8 mouse cellular contexts compared by ENCODE assay signal in the genomic region with DNA sequence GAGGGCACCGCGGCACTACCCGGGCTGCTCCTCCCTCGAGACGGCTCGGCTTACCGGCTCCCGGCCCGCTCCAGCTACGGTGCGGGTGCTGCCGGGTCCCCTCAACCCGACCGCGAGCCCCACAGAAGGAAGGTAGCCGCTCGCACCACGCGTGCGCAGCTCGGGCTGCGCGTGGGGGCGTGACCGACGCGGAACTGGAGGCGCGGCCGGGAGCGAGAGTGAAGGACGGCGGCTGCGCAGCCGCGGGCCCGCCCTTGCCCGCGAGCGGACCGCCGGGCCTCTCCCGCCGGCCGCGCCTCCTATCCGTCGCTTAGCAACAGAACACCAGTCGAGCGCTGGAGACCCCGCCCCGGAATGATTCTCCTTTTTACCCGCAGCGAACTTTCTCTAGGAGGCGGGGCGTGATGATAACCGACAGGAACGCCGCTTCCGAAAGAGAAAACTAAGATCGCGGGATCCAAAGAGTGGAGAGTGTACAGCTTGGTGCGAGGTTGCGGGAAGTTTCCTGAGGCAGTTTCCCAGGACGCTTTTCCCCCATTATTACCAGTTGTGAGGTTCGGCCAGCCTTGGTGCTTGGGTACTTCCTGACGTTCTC. TPM values are rescaled to one million over a fixed set of nuclear protein-coding genes. Genes with fewer than 3 reads are reported as not detected.
A peak's percentile ranks its signal among the peaks of the same experiment; 100 is the strongest.
DNase-seq lines count a peak whose midpoint lies in the region; ATAC-seq and TF ChIP-seq lines count a peak whose summit lies in the region.

A gene (minus strand): TSS at position 144 of the 595 bp plus-strand sequence.

- no peaks in the 10 kb centered on the region for H3K9me3 ChIP-seq in CH12.LX (replicated peaks; ENCODE audit: low read length)
- H3K9me3 ChIP-seq in forebrain, embryonic 12.5 days = no peaks in the 10 kb centered on the region
- H3K9me3 ChIP-seq in liver, postnatal 0 days (ENCODE audit: low read length) = no peaks in the 10 kb centered on the region
- no peaks in the 10 kb centered on the region for H3K9me3 ChIP-seq in neural tube, embryonic 14.5 days (ENCODE audit: control insufficient read depth, low read length)

- peaks cover 5 to 7% of the 10 kb centered on the region in 2 experiments for H3K4me1 ChIP-seq in CH12.LX (ENCODE audit: control insufficient read depth in 1 of 2, insufficient read depth in 2 of 2)
- peaks cover 9% of the 10 kb centered on the region for H3K4me1 ChIP-seq in forebrain, embryonic 12.5 days
- peaks cover 14% of the 10 kb centered on the region; the same call in 1 of the 2 replicates for H3K4me1 ChIP-seq in liver, postnatal 0 days (ENCODE audit: insufficient read depth)
- H3K4me1 ChIP-seq in neural tube, embryonic 14.5 days (ENCODE audit: control insufficient read depth, insufficient read depth, low read length) = no peaks in the 10 kb centered on the region

- TF ChIP-seq CTCF in CH12.LX (conservative IDR thresholded peaks at IDR 0.05 in 1 of 2, IDR thresholded peaks at IDR 0.05 in 1 of 2; ENCODE audit: low read depth in 2 of 2, low read length in 2 of 2) = no peak
- no peak for TF ChIP-seq CTCF in liver, postnatal 0 days (IDR thresholded peaks at IDR 0.05; ENCODE audit: low read depth)

- H3K79me2 ChIP-seq in CH12.LX (replicated peaks; ENCODE audit: control insufficient read depth, extremely low read depth, insufficient read depth, poor library complexity, severe bottlenecking) = peaks cover 37% of the 10 kb centered on the region

- TF ChIP-seq EP300 in CH12.LX (IDR thresholded peaks at IDR 0.05; ENCODE audit: low read length) = no peak
- no peak for TF ChIP-seq EP300 in liver, postnatal 0 days (IDR thresholded peaks at IDR 0.05; ENCODE audit: low read depth)

- in situ Hi-C loops in CH12.LX (cut with MboI; ENCODE audit: low pct_ligation_motif_present, low pct_unique_long_range_greater_than_20kb, low sequenced_read_pairs) = no loop called here

- peak; percentile 98 for ATAC-seq in forebrain, embryonic 12.5 days (ENCODE audit: low FRiP score)
- ATAC-seq in liver, postnatal 0 days = peak; percentile 98
- ATAC-seq in neural tube, embryonic 14.5 days (ENCODE audit: low read depth) = peak; percentile 98

- WGBS in forebrain, embryonic 12.5 days = under 1% methylated on average over 67 of the region's 67 CpGs
- WGBS in large intestine, adult 2 months = under 1% methylated on average over 67 of the region's 67 CpGs
- WGBS in liver, postnatal 0 days (ENCODE audit: insufficient replicate concordance) = under 1% methylated on average over 65 of the region's 67 CpGs
- under 1% methylated on average over 60 of the region's 67 CpGs for WGBS in neural tube, embryonic 14.5 days

- peak within 1 kb of the TSS; percentile 57 for H3K4me2 ChIP-seq in CH12.LX (ENCODE audit: insufficient read depth, low read depth, poor library complexity, severe bottlenecking)
- peak within 1 kb of the TSS; percentile 99 for H3K4me2 ChIP-seq in forebrain, embryonic 12.5 days
- H3K4me2 ChIP-seq in liver, postnatal 0 days (ENCODE audit: low read depth, low read length) = peak within 1 kb of the TSS; percentile 91
- H3K4me2 ChIP-seq in neural tube, embryonic 14.5 days (ENCODE audit: low read depth, low read length) = peak within 1 kb of the TSS; percentile 96

- H3K36me3 ChIP-seq in CH12.LX (replicated peaks in 1 of 2; ENCODE audit: control insufficient read depth in 1 of 2, insufficient read depth in 1 of 2, low read length in 1 of 2) = peaks cover 0 to 1% of the 10 kb centered on the region in 2 experiments
- H3K36me3 ChIP-seq in forebrain, embryonic 12.5 days (replicated peaks) = no peaks in the 10 kb centered on the region
- no peaks in the 10 kb centered on the region for H3K36me3 ChIP-seq in liver, postnatal 0 days (replicated peaks; ENCODE audit: insufficient read depth, low read length)
- no peaks in the 10 kb centered on the region for H3K36me3 ChIP-seq in neural tube, embryonic 14.5 days (ENCODE audit: control insufficient read depth, insufficient read depth, low read length)

- no peak for TF ChIP-seq RAD21 in CH12.LX (IDR thresholded peaks at IDR 0.05; ENCODE audit: low read depth, low read length)

- intact Hi-C loops in heart, postnatal 10 days (cut with DNase I) = loop anchor here (5.0 kb wide), 1 partner anchor 54 kb away; no protein-coding TSS in a partner anchor

- H3K9ac ChIP-seq in CH12.LX (ENCODE audit: insufficient read depth, low read depth) = peak within 1 kb of the TSS; percentile 67
- H3K9ac ChIP-seq in forebrain, embryonic 12.5 days = peak within 1 kb of the TSS; percentile 80
- peak within 1 kb of the TSS; percentile 80 for H3K9ac ChIP-seq in liver, postnatal 0 days (replicated peaks)
- H3K9ac ChIP-seq in neural tube, embryonic 14.5 days (replicated peaks; ENCODE audit: low read depth, low read length) = peak within 1 kb of the TSS; percentile 48

- H3K4me3 ChIP-seq in CH12.LX (replicated peaks in 1 of 3; ENCODE audit: low read depth in 2 of 3, low read length in 2 of 3, poor library complexity in 1 of 3) = peak within 1 kb of the TSS; percentile 79 to 91 (median 87)
- H3K4me3 ChIP-seq in forebrain, embryonic 12.5 days (replicated peaks) = peak within 1 kb of the TSS; percentile 72
- peak within 1 kb of the TSS; percentile 62 for H3K4me3 ChIP-seq in liver, postnatal 0 days (ENCODE audit: low read depth, low read length)
- peak within 1 kb of the TSS; percentile 68 for H3K4me3 ChIP-seq in neural tube, embryonic 14.5 days (ENCODE audit: low read depth, low read length)

- peaks cover 3% of the 10 kb centered on the region for H3K27me3 ChIP-seq in CH12.LX (replicated peaks)
- peaks cover 17% of the 10 kb centered on the region for H3K27me3 ChIP-seq in forebrain, embryonic 12.5 days
- no peaks in the 10 kb centered on the region for H3K27me3 ChIP-seq in liver, postnatal 0 days (ENCODE audit: insufficient read depth, low read length)
- H3K27me3 ChIP-seq in neural tube, embryonic 14.5 days (ENCODE audit: control insufficient read depth, insufficient read depth, low read length) = 0 out of 2 replicates have a peak, but pooled peaks cover 3% of the 10 kb centered on the region

- dilution Hi-C loops in CH12.LX (cut with MboI; ENCODE audit: extremely low pct_ligation_motif_present, extremely low pct_unique_long_range_greater_than_20kb, low sequenced_read_pairs) = no loop called here

- peak; percentile 96 for DNase-seq in CH12.LX (ENCODE audit: extremely low read depth)
- DNase-seq in c-Kit-positive CD71-positive TER-119-negative erythroid progenitor cells, embryonic 14.5 days (ENCODE audit: low read depth) = peak; percentile 96
- peak; percentile 92 for DNase-seq in heart, postnatal 10 days
- peak; percentile 88 for DNase-seq in large intestine, adult 2 months (ENCODE audit: low read depth, low spot score)
- DNase-seq in liver, postnatal 0 days = peak; percentile 97
- peak; percentile 91 for DNase-seq in testis, postnatal 10 days (ENCODE audit: low spot score)

- TF ChIP-seq POLR2A in CH12.LX (IDR thresholded peaks at IDR 0.05; ENCODE audit: low read depth, low read length) = peak; percentile 72

- peak within 1 kb of the TSS; percentile 30 for H3K27ac ChIP-seq in CH12.LX (ENCODE audit: insufficient read depth, low read depth)
- no peak within 1 kb of the TSS for H3K27ac ChIP-seq in forebrain, embryonic 12.5 days
- H3K27ac ChIP-seq in liver, postnatal 0 days (ENCODE audit: low read depth) = peak within 1 kb of the TSS; percentile 77
- no peak within 1 kb of the TSS for H3K27ac ChIP-seq in neural tube, embryonic 14.5 days (ENCODE audit: low read depth, low read length)

TF ChIP-seq in CH12.LX, 34 proteins besides CTCF, POLR2A, EP300 and RAD21:
- no peak for TF ChIP-seq KAT2A (IDR thresholded peaks at IDR 0.05; ENCODE audit: insufficient replicate concordance, low read length)
- TF ChIP-seq TCF12 (IDR thresholded peaks at IDR 0.05; ENCODE audit: low read depth, low read length) = peak; percentile 28; the same call in 1 of the 2 replicates
- TF ChIP-seq MXI1 (IDR thresholded peaks at IDR 0.05; ENCODE audit: low read depth, low read length) = peak; percentile 89
- TF ChIP-seq SMC3 (IDR thresholded peaks at IDR 0.05; ENCODE audit: low read depth, low read length) = no peak
- no peak for TF ChIP-seq E2F4 (IDR thresholded peaks at IDR 0.05; ENCODE audit: insufficient replicate concordance, low read depth, low read length)
- TF ChIP-seq JUND (conservative IDR thresholded peaks at IDR 0.05; ENCODE audit: low read depth, low read length) = no peak
- TF ChIP-seq ELF1 (IDR thresholded peaks at IDR 0.05; ENCODE audit: low read depth, low read length) = peak; percentile 90
- peak; percentile 50; the same call in 1 of the 2 replicates for TF ChIP-seq UBTF (IDR thresholded peaks at IDR 0.05; ENCODE audit: low read depth, low read length)
- TF ChIP-seq ZMIZ1 (IDR thresholded peaks at IDR 0.05; ENCODE audit: low read depth, low read length) = no peak
- TF ChIP-seq NELFE (IDR thresholded peaks at IDR 0.05; ENCODE audit: low read depth, low read length) = peak; percentile 67; the same call in 1 of the 2 replicates
- no peak for TF ChIP-seq PAX5 (IDR thresholded peaks at IDR 0.05; ENCODE audit: low read length)
- peak; percentile 99 for TF ChIP-seq NRF1 (IDR thresholded peaks at IDR 0.05; ENCODE audit: low read depth, low read length)
- peak; percentile 42 for TF ChIP-seq IRF4 (IDR thresholded peaks at IDR 0.05; ENCODE audit: low read depth, low read length)
- no peak for TF ChIP-seq RCOR1 (conservative IDR thresholded peaks at IDR 0.05; ENCODE audit: low read depth, low read length)
- TF ChIP-seq BHLHE40 (IDR thresholded peaks at IDR 0.05; ENCODE audit: low read depth, low read length) = peak; percentile 44; the same call in 1 of the 2 replicates
- TF ChIP-seq HCFC1 (IDR thresholded peaks at IDR 0.05; ENCODE audit: low read depth, low read length) = peak; percentile 26; the same call in 1 of the 2 replicates
- no peak for TF ChIP-seq CHD1 (IDR thresholded peaks at IDR 0.05; ENCODE audit: low read depth, low read length)
- peak; percentile 70 for TF ChIP-seq SIN3A (IDR thresholded peaks at IDR 0.05; ENCODE audit: low read length)

RNA-seq across cellular contexts. Expression of the gene that starts here (rescaled TPM):
- 27.8 and 35.9 TPM in 2 replicates for total RNA-seq in CH12.LX (2012; rRNA removed)
- total RNA-seq in CH12.LX (2014; rRNA removed) = 32.5 and 33.5 TPM in 2 replicates
- 31.9 and 36.7 TPM in 2 replicates for polyA plus RNA-seq in CH12.LX (2012; ENCODE audit: insufficient read length, low read depth)
- 11.7 and 11.8 TPM in 2 replicates for polyA plus RNA-seq in forebrain, embryonic 12.5 days (2016; fragmentation: Nextera tagmentation; extraction: Ambion mirVana)
- total RNA-seq in heart, postnatal 10 days (2021) = 10 to 100 TPM; 21.7 to 28.5 TPM
- polyA plus RNA-seq in large intestine, adult 2 months (2012; rRNA removed) = 2.6 and 3.8 TPM in 2 replicates
- polyA plus RNA-seq in liver, postnatal 0 days (2015; fragmentation: Nextera tagmentation; extraction: Ambion mirVana) = 5.4 and 6.2 TPM in 2 replicates
- polyA plus RNA-seq in neural tube, embryonic 14.5 days (2014; fragmentation: Nextera tagmentation; extraction: Ambion mirVana) = 11.2 and 12.0 TPM in 2 replicates

Comparison
In these comparisons a context has a peak if more than half of its experiments do, and no peak if none do; other contexts are left out.
1. H3K27ac ChIP-seq: peak in CH12.LX (single experiment) and liver, postnatal 0 days (single experiment); none in forebrain, embryonic 12.5 days (single experiment) and neural tube, embryonic 14.5 days (single experiment).
2. Peak in every context shown above with its lines, with median percentiles within 50 percentile points of each other: DNase-seq, H3K4me2 ChIP-seq, H3K4me3 ChIP-seq, H3K9ac ChIP-seq and ATAC-seq.